Mouse (Mus musculus): ENCODE measurements around the gene Vamp2. TPM values are rescaled to one million over a fixed set of nuclear protein-coding genes. Genes with fewer than 3 reads are reported as not detected.
A peak's percentile ranks its signal among the peaks of the same experiment; 100 is the strongest.

Gene Vamp2
- polyA plus RNA-seq, 1 experiment from 2014 or later: 259 TPM

DNA sequence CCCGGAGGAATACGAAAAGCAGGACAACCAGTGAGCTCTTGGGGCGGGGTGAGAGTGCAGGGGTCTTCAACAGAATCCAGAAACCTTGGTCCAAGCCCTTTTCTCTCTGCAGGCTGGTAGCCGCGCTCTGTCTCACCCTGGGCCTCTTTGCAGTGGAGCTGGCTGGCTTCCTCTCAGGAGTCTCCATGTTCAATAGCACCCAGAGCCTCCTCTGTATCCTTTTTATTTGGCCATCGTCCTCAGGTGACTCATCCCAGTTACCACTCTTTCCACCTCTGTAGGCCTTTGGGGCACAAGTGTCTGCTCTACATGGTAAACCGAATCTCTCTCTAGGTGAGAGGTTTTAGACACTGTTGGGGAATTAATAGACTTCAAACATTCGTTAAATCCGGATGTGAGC is 17.0 kb upstream of the Vamp2 start:
- Histone ChIP-seq H3K27me3 (replicated peaks; ENCODE audit: control insufficient read depth, insufficient read depth, low read length) (no peaks in the 10 kb centered on the region), H3K4me2 (ENCODE audit: low read length) (peak overlapping the region; percentile 93), H3K9ac (replicated peaks; ENCODE audit: low read depth, low read length) (peak overlapping the region; percentile 87), H3K36me3 (ENCODE audit: control insufficient read depth, insufficient read depth) (no peaks in the 10 kb centered on the region), H3K9me3 (ENCODE audit: control insufficient read depth, low read length) (no peaks in the 10 kb centered on the region), H3K4me1 (replicated peaks; ENCODE audit: control insufficient read depth, insufficient read depth, low read length) (peaks cover 35% of the 10 kb centered on the region), H3K27ac (ENCODE audit: low read length) (peak overlapping the region; percentile 92), H3K4me3 (replicated peaks; ENCODE audit: low read length) (peak overlapping the region; percentile 72)
- WGBS: 22% methylated on average over 9 of the region's 9 CpGs
- ATAC-seq: no peak

DNA sequence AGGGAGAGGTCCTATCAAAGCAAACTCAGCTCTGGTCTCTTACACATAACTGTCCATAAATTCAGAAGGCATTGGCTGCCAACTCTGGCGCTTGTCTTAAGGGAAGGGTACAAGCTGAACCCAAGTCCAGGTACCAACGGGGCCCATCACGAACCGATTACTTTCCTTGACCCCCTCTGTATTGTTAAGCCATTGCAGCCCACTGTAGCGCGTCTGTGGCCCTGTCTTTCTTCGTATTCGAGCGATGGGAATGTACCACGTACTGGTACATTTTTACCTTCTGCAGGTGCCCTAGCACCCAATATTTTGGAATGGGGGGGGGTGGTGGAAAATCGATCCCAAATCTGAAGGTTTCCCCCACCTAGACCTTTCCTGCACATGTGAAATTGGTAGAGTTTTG is 16.1 kb upstream of the Vamp2 start:
- H3K27me3 ChIP-seq (replicated peaks; ENCODE audit: control insufficient read depth, insufficient read depth, low read length): no peaks in the 10 kb centered on the region
- H3K4me2 ChIP-seq (ENCODE audit: low read length): peak overlapping the region; percentile 51
- WGBS: 84% methylated on average over 11 of the region's 11 CpGs
- H3K27ac ChIP-seq (ENCODE audit: low read length): peak overlapping the region; percentile 97
- peak overlapping the region; percentile 38 for H3K4me3 ChIP-seq (replicated peaks; ENCODE audit: low read length)
- peaks cover 27% of the 10 kb centered on the region for H3K4me1 ChIP-seq (replicated peaks; ENCODE audit: control insufficient read depth, insufficient read depth, low read length)
- H3K9ac ChIP-seq (replicated peaks; ENCODE audit: low read depth, low read length): peak overlapping the region; percentile 65; the same call in 1 of the 2 replicates
- H3K9me3 ChIP-seq (ENCODE audit: control insufficient read depth, low read length): no peaks in the 10 kb centered on the region
- ATAC-seq: no peak
- H3K36me3 ChIP-seq (ENCODE audit: control insufficient read depth, insufficient read depth): no peaks in the 10 kb centered on the region

DNA sequence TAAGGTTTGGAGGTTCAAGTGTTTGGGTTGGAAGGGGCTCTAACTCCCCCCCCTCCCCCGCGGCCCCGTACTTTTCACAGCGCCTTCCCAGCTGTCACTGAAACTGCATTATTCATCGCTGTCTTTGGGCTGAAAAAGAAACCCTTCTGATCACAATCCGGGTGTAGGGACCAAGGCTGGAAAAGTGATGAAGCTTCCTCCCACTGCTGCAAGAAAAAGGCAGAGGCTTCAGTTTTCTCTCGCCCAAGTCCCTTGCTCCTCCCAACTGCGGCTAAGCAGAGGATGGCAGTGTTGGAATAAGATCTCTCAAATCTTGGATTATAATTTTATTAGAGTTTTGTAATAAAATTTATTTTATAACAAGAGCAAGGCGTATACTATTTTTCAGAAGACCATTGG is 15.6 kb upstream of the Vamp2 start:
- no peaks in the 10 kb centered on the region for H3K36me3 ChIP-seq (ENCODE audit: control insufficient read depth, insufficient read depth)
- H3K27me3 ChIP-seq (replicated peaks; ENCODE audit: control insufficient read depth, insufficient read depth, low read length): no peaks in the 10 kb centered on the region
- no peak for ATAC-seq
- peaks cover 27% of the 10 kb centered on the region for H3K4me1 ChIP-seq (replicated peaks; ENCODE audit: control insufficient read depth, insufficient read depth, low read length)
- no peaks in the 10 kb centered on the region for H3K9me3 ChIP-seq (ENCODE audit: control insufficient read depth, low read length)
- WGBS: 11% methylated on average over 9 of the region's 9 CpGs
- H3K9ac ChIP-seq (replicated peaks; ENCODE audit: low read depth, low read length): peak overlapping the region; percentile 65
- peak overlapping the region; percentile 38 for H3K4me3 ChIP-seq (replicated peaks; ENCODE audit: low read length)
- peak overlapping the region; percentile 97 for H3K27ac ChIP-seq (ENCODE audit: low read length)
- H3K4me2 ChIP-seq (ENCODE audit: low read length): peak overlapping the region; percentile 51

DNA sequence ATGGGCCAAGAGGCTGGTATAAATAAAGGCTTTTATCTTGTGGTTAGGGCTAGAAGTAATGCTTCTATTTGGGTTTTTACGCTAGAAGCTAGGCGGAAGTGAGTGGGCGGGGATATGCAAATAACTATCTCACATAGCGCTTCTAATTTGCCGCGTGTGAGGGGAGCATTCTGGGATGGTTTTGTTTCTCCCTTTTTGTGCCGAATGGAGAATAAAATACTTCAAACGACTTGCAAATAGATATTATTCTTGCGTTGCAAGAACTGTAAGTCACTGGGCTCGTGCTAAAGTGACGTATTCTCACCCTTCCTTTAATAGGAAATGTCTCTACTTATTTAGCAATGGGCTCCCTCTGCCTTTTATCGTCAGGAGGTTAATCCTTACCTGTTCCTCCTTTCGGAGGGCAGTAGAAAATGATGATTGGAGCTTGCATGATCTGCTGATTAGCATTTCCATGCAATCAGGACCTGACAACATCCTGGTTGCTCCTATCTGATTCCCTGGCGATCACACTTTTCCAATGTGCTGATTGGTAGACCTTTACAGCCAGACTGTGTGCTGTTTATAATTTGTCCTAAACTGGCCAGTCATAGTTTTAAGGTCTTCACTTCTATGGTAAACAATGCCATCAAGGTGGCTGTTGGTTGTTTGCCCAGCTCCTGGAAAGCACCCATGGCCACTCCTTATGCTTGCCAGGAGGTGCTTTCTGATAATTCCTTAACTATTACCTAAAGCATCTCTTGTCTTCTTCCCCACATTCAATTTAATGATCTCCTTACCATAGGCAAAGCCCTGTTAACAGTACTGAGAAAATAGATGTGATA is 15.0 kb upstream of the Vamp2 start:
- ATAC-seq: peak; percentile 78
- H3K9ac ChIP-seq (replicated peaks; ENCODE audit: low read depth, low read length): peak overlapping the region; percentile 65
- peak overlapping the region; percentile 97 for H3K27ac ChIP-seq (ENCODE audit: low read length)
- H3K4me3 ChIP-seq (replicated peaks; ENCODE audit: low read length): peak overlapping the region; percentile 38
- no peaks in the 10 kb centered on the region for H3K36me3 ChIP-seq (ENCODE audit: control insufficient read depth, insufficient read depth)
- no peaks in the 10 kb centered on the region for H3K9me3 ChIP-seq (ENCODE audit: control insufficient read depth, low read length)
- WGBS: under 1% methylated on average over 14 of the region's 14 CpGs
- peak overlapping the region; percentile 51 for H3K4me2 ChIP-seq (ENCODE audit: low read length)
- peaks cover 27% of the 10 kb centered on the region for H3K4me1 ChIP-seq (replicated peaks; ENCODE audit: control insufficient read depth, insufficient read depth, low read length)
- H3K27me3 ChIP-seq (replicated peaks; ENCODE audit: control insufficient read depth, insufficient read depth, low read length): no peaks in the 10 kb centered on the region

DNA sequence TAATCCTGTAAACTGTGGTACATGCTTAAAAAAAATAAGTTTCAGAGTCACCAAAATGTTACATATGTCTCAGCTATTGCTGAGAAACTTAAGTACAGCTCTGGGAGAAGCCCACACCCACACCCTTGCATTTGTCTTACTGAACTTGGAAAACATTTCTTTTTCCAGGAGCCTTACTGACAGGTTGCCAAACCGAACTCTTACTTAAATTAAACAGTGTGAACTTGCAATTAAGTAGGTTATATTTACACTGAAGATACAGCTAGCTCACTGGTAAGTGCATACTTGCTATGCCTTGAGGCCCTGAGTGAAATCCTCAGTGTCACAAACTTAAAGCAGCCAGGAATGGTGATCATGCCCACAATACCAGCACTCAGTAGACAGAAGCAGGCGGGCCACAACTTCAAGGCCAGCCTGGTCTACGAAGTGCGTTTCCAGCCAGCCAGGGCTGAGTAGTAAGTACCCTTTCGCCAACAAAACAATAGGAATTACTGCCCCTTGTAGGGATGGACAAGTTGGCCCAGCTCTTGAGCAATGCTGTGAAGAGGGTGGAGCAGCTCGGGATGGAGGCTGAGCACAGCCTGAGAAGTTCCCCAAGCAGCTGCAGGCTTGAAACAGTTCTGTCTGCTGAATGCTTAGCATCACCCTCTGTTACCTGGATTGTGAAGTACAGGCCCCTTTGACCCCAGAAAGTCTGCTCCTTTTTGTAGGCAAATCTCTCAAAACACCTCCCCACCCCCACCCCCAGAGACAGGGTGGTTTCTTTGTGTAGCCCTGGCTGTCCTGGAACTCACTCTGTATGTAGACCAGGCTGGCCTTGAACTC is 14.1 kb upstream of the Vamp2 start:
- WGBS: 33% methylated on average over 6 of the region's 6 CpGs
- H3K9me3 ChIP-seq (ENCODE audit: control insufficient read depth, low read length): no peaks in the 10 kb centered on the region
- H3K4me1 ChIP-seq (replicated peaks; ENCODE audit: control insufficient read depth, insufficient read depth, low read length): peaks cover 27% of the 10 kb centered on the region
- no peak for ATAC-seq
- H3K9ac ChIP-seq (replicated peaks; ENCODE audit: low read depth, low read length): no peak overlapping the region
- H3K4me2 ChIP-seq (ENCODE audit: low read length): no peak overlapping the region; the same call in 1 of the 2 replicates
- no peaks in the 10 kb centered on the region for H3K27me3 ChIP-seq (replicated peaks; ENCODE audit: control insufficient read depth, insufficient read depth, low read length)
- H3K27ac ChIP-seq (ENCODE audit: low read length): peak overlapping the region; percentile 56
- H3K36me3 ChIP-seq (ENCODE audit: control insufficient read depth, insufficient read depth): no peaks in the 10 kb centered on the region
- H3K4me3 ChIP-seq (replicated peaks; ENCODE audit: low read length): no peak overlapping the region

DNA sequence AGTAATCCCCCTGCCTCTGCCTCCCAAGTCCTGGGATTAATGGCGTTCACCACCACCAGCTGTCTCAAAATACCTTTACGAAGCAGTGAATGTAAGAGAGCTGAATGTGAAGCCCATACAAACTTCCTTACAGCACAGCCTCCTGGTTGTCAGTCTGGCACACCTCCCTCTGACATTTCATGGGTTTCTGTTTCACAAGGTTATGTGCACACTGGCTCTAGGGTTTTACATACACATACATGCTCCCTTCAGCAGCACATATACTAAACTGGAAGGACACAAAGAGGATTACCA is 13.6 kb upstream of the Vamp2 start:
- no peaks in the 10 kb centered on the region for H3K9me3 ChIP-seq (ENCODE audit: control insufficient read depth, low read length)
- no peak overlapping the region; the same call in 1 of the 2 replicates for H3K27ac ChIP-seq (ENCODE audit: low read length)
- H3K27me3 ChIP-seq (replicated peaks; ENCODE audit: control insufficient read depth, insufficient read depth, low read length): no peaks in the 10 kb centered on the region
- H3K4me3 ChIP-seq (replicated peaks; ENCODE audit: low read length): no peak overlapping the region
- H3K9ac ChIP-seq (replicated peaks; ENCODE audit: low read depth, low read length): no peak overlapping the region
- H3K4me2 ChIP-seq (ENCODE audit: low read length): no peak overlapping the region
- ATAC-seq: no peak
- no peaks in the 10 kb centered on the region for H3K36me3 ChIP-seq (ENCODE audit: control insufficient read depth, insufficient read depth)
- WGBS: 48% methylated on average over 2 of the region's 2 CpGs
- peaks cover 26% of the 10 kb centered on the region for H3K4me1 ChIP-seq (replicated peaks; ENCODE audit: control insufficient read depth, insufficient read depth, low read length)

DNA sequence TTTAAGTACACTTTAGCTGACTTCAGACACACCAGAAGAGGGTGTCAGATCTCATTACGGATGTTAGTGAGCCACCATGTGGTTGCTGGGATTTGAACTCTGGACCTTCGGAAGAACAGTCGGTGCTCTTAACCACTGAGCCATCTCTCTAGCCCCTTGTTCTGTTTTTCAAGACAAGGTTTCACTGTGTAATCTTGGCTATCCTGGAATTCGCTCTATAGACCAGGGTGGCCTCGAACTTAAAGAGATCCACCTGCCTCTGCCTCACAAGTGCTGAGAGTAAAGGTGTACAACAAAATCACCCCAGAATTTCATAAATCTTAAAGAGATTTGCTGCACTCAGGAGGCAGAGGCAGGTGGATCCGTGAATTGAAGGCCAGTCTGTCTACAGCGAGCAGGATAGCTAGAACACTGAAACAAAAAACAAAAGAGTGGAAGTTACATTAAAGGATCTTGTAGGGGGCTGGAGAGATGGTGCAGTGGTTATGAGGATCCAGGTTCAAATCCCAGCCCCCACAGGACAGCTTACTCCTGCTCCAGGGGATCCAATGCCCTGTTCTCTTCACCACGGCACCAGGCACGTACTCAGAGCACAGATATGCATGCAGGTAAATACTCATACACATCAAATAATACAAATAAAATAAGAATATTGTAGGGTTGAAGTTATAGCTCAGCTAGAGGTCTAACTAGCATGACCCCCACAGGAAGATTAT is 12.4 kb upstream of the Vamp2 start:
- H3K4me3 ChIP-seq (replicated peaks; ENCODE audit: low read length): no peak overlapping the region
- no peak overlapping the region for H3K9ac ChIP-seq (replicated peaks; ENCODE audit: low read depth, low read length)
- H3K9me3 ChIP-seq (ENCODE audit: control insufficient read depth, low read length): no peaks in the 10 kb centered on the region
- no peak overlapping the region for H3K27ac ChIP-seq (ENCODE audit: low read length)
- H3K36me3 ChIP-seq (ENCODE audit: control insufficient read depth, insufficient read depth): no peaks in the 10 kb centered on the region
- no peak overlapping the region for H3K4me2 ChIP-seq (ENCODE audit: low read length)
- H3K27me3 ChIP-seq (replicated peaks; ENCODE audit: control insufficient read depth, insufficient read depth, low read length): no peaks in the 10 kb centered on the region
- WGBS: 47% methylated on average over 8 of the region's 9 CpGs
- H3K4me1 ChIP-seq (replicated peaks; ENCODE audit: control insufficient read depth, insufficient read depth, low read length): peaks cover 22% of the 10 kb centered on the region
- ATAC-seq: no peak

DNA sequence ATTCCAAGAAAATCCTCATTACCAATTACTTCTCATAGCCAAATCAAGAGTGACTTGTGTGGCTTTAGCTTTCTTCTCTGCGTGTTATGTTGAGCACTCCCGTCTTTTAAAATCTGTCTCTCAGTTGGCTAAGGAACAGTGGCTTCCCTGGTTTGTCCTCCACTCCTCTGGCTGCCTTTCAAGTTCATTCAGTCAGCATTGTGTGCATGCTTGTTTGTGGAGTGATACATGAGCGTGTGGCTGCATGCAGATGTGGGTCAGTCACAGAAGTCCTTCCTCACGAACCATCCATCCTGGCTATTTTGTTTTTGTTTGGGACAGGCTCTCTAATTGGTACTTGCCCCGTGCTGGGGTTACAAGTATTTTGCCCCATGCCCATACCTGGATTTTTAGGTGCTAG is 11.7 kb upstream of the Vamp2 start:
- H3K36me3 ChIP-seq (ENCODE audit: control insufficient read depth, insufficient read depth): no peaks in the 10 kb centered on the region
- no peaks in the 10 kb centered on the region for H3K9me3 ChIP-seq (ENCODE audit: control insufficient read depth, low read length)
- no peak overlapping the region for H3K4me2 ChIP-seq (ENCODE audit: low read length)
- H3K4me1 ChIP-seq (replicated peaks; ENCODE audit: control insufficient read depth, insufficient read depth, low read length): peaks cover 15% of the 10 kb centered on the region
- no peak overlapping the region for H3K27ac ChIP-seq (ENCODE audit: low read length)
- H3K4me3 ChIP-seq (replicated peaks; ENCODE audit: low read length): no peak overlapping the region
- 43% methylated on average over 5 of the region's 5 CpGs for WGBS
- H3K9ac ChIP-seq (replicated peaks; ENCODE audit: low read depth, low read length): no peak overlapping the region
- no peak for ATAC-seq
- no peaks in the 10 kb centered on the region for H3K27me3 ChIP-seq (replicated peaks; ENCODE audit: control insufficient read depth, insufficient read depth, low read length)

DNA sequence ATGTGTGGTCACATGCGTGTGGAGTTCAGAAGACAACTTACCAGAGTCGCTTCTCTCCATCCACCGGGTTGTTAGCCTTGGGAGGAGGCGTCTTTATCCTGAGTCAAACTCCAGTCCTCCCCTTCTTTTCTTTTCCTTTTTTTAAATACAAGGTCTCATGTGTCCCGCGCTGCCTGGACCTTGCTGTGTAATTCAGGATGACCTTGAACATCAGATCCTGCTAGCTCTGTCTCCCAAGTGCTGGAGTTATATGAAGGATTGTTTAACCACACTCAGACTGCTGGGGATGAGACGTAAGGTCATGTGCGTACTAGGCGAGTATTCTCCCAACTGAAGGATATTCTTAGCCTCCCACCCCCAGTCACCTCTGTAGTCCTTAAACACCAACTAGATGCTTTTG is 11.0 kb upstream of the Vamp2 start:
- 83% methylated on average over 9 of the region's 9 CpGs for WGBS
- H3K27me3 ChIP-seq (replicated peaks; ENCODE audit: control insufficient read depth, insufficient read depth, low read length): no peaks in the 10 kb centered on the region
- H3K9me3 ChIP-seq (ENCODE audit: control insufficient read depth, low read length): no peaks in the 10 kb centered on the region
- ATAC-seq: no peak
- no peak overlapping the region for H3K4me2 ChIP-seq (ENCODE audit: low read length)
- no peak overlapping the region for H3K9ac ChIP-seq (replicated peaks; ENCODE audit: low read depth, low read length)
- no peak overlapping the region for H3K4me3 ChIP-seq (replicated peaks; ENCODE audit: low read length)
- no peaks in the 10 kb centered on the region for H3K36me3 ChIP-seq (ENCODE audit: control insufficient read depth, insufficient read depth)
- H3K27ac ChIP-seq (ENCODE audit: low read length): no peak overlapping the region
- H3K4me1 ChIP-seq (replicated peaks; ENCODE audit: control insufficient read depth, insufficient read depth, low read length): peaks cover 10% of the 10 kb centered on the region
